Mouse (Mus musculus) left cerebral cortex, adult 18-20 months (tissue): ENCODE results near the gene Gm7534. TPM values are rescaled to one million over a fixed set of nuclear protein-coding genes. Genes with fewer than 3 reads are reported as not detected.
"Not testable (repeated sequence)": the region's sequence is repeated elsewhere in the genome, so short reads cannot be mapped to it uniquely, and the experiment has no call there.

Source experiments
- DNase-seq, 2 experiments: peaks; one replicate each; pipeline ENCODE4 v3.0.0; 2021 to 2022; ENCODE audit warnings: low spot score in 2 of 2, mixed read lengths in 1 of 2
- total RNA-seq, 2 experiments: library from RNA; stranded (reverse); gene quantifications; 2 replicates each; pipeline ENCODE4 v1.2.3; 2021

Gm7534 gene
- total RNA-seq, 2 experiments from 2014 or later: not detected

- DNase-seq: not testable (repeated sequence)
These were observed 58.5 kb downstream of the Gm7534 start for GRCm38 (mm10) chr4:134144297-134144696.

Other genes with a start within 250 kb of the Gm7534 start
- gene Hmgn2, start 234.4 kb downstream of the Gm7534 start, total RNA-seq: 100 to 1,000 TPM; 100 to 103 TPM
- gene Dhdds, start 202.1 kb downstream of the Gm7534 start, total RNA-seq: 10 to 100 TPM; 64.6 to 68.5 TPM
- gene Lin28a, start 184.2 kb downstream of the Gm7534 start, total RNA-seq: not detected
- gene Zfp683, start 149.2 kb downstream of the Gm7534 start, total RNA-seq: not detected
- gene Crybg2, start 142.2 kb downstream of the Gm7534 start, total RNA-seq: 1 to 10 TPM; 4.4 to 5.7 TPM
- 1 to 10 TPM; 2.7 to 4.1 TPM for gene Cd52, start 107.9 kb downstream of the Gm7534 start, total RNA-seq
- gene Ubxn11, start 100.4 kb downstream of the Gm7534 start, total RNA-seq: 10 to 100 TPM; 31.7 to 38.4 TPM
- gene Sh3bgrl3, start 74.2 kb downstream of the Gm7534 start, total RNA-seq: 100 to 1,000 TPM; 200 to 222 TPM
- gene Cep85, start 15.9 kb downstream of the Gm7534 start, total RNA-seq: 10 to 100 TPM; 17.1 to 17.6 TPM
- not detected for gene Catsper4, start 24.4 kb upstream of the Gm7534 start, total RNA-seq
- under 1 TPM; 0.54 to 0.81 TPM for gene Cnksr1, start 35.4 kb upstream of the Gm7534 start, total RNA-seq
- not detected for gene E130218I03Rik, start 40.7 kb upstream of the Gm7534 start, total RNA-seq
- 10 to 100 TPM; 11.6 to 12.2 TPM for gene Zfp593, start 42.6 kb upstream of the Gm7534 start, total RNA-seq
- gene Gm30191, start 43.9 kb upstream of the Gm7534 start, total RNA-seq: not detected
- gene Grrp1, start 51.1 kb upstream of the Gm7534 start, total RNA-seq: 1 to 10 TPM; 2.2 to 3.8 TPM
- 10 to 100 TPM; 18.7 to 24.4 TPM for gene Pdik1l, start 84.9 kb upstream of the Gm7534 start, total RNA-seq
- gene Trim63, start 112.1 kb upstream of the Gm7534 start, total RNA-seq: under 1 TPM; 0.30 to 0.35 TPM
- gene Slc30a2, start 140.2 kb upstream of the Gm7534 start, total RNA-seq: under 1 TPM in 1 of 2 experiments, not detected in 1; 0.40 TPM
- 10 to 100 TPM; 44.0 to 45.4 TPM for gene Extl1, start 180.8 kb upstream of the Gm7534 start, total RNA-seq
- gene Pafah2, start 193.3 kb upstream of the Gm7534 start, total RNA-seq: 1 to 10 TPM; 4.8 to 7.4 TPM